Mouse (Mus musculus) forebrain, embryonic 14.5 days (tissue): ENCODE measurements around the gene Chaf1a. TPM values are rescaled to one million over a fixed set of nuclear protein-coding genes. Genes with fewer than 3 reads are reported as not detected.

Source experiments
- ATAC-seq: fragments of 200-750 bp; cut with Nextera tagmentation; 2 replicates; pipeline ENCODE4 v1.8.0; 2017; ENCODE audit warnings: mild to moderate bottlenecking, moderate library complexity
- DNase-seq: peaks from one replicate; pipeline ENCODE4 v3.0.0-alpha.2; 2015; ENCODE audit warnings: low spot score
- H3K27ac ChIP-seq: fragments of 300-500 bp; sonication (generic); 2 replicates; pipeline ENCODE4 v1.5.1; 2014; ENCODE audit warnings: low read depth, mild to moderate bottlenecking, control low read depth, low read length, moderate library complexity
- H3K27me3 ChIP-seq: fragments of 300-500 bp; sonication (generic); replicated peaks from 2 replicates; pipeline ENCODE4 v1.6.1; 2014; ENCODE audit warnings: low read length, control low read depth, mixed read lengths; ENCODE audit not compliant: control insufficient read depth, insufficient read depth
- H3K36me3 ChIP-seq: fragments of 300-500 bp; sonication (generic); 2 replicates; pipeline ENCODE4 v1.6.1; 2014; ENCODE audit warnings: low read length, control low read depth; ENCODE audit not compliant: control insufficient read depth, insufficient read depth
- H3K4me1 ChIP-seq: fragments of 300-500 bp; sonication (generic); 2 replicates; pipeline ENCODE4 v1.6.1; 2014; ENCODE audit warnings: antibody characterized with exemption, low read length, control low read depth; ENCODE audit not compliant: control insufficient read depth, insufficient read depth
- H3K4me2 ChIP-seq: fragments of 300-500 bp; sonication (generic); 2 replicates; pipeline ENCODE4 v1.6.1; 2014; ENCODE audit warnings: mild to moderate bottlenecking, control low read depth, low read length
- H3K4me3 ChIP-seq: fragments of 300-500 bp; sonication (generic); 2 replicates; pipeline ENCODE4 v1.5.1; 2014; ENCODE audit warnings: low read depth, low read length, control low read depth
- H3K9ac ChIP-seq: fragments of 300-500 bp; sonication (generic); 2 replicates; pipeline ENCODE4 v1.6.1; 2014; ENCODE audit warnings: mild to moderate bottlenecking, low read length, control low read depth, moderate library complexity
- H3K9me3 ChIP-seq: fragments of 300-500 bp; sonication (generic); replicated peaks from 2 replicates; pipeline ENCODE4 v1.6.1; 2016; ENCODE audit warnings: low read length, control low read depth, mixed read lengths; ENCODE audit not compliant: control insufficient read depth
- WGBS: fragments of 180-500 bp; shearing (Covaris S2); extraction: QIAGEN DNeasy Blood & Tissue Kit; methylation state at CpG from one replicate; pipeline ENCODE4 v1.1.7; 2014; 5-methylcytosine and 5-hydroxymethylcytosine counted together
- polyA plus RNA-seq: library from polyadenylated mRNA; unstranded; fragments of >200 nt; fragmentation: Nextera tagmentation; extraction: Ambion mirVana; gene quantifications from 2 replicates; pipeline ENCODE4 v1.2.1, GENCODE M21; 2014

The Chaf1a gene
- polyA plus RNA-seq, 1 experiment from 2014 or later: 6.9 TPM

DNA sequence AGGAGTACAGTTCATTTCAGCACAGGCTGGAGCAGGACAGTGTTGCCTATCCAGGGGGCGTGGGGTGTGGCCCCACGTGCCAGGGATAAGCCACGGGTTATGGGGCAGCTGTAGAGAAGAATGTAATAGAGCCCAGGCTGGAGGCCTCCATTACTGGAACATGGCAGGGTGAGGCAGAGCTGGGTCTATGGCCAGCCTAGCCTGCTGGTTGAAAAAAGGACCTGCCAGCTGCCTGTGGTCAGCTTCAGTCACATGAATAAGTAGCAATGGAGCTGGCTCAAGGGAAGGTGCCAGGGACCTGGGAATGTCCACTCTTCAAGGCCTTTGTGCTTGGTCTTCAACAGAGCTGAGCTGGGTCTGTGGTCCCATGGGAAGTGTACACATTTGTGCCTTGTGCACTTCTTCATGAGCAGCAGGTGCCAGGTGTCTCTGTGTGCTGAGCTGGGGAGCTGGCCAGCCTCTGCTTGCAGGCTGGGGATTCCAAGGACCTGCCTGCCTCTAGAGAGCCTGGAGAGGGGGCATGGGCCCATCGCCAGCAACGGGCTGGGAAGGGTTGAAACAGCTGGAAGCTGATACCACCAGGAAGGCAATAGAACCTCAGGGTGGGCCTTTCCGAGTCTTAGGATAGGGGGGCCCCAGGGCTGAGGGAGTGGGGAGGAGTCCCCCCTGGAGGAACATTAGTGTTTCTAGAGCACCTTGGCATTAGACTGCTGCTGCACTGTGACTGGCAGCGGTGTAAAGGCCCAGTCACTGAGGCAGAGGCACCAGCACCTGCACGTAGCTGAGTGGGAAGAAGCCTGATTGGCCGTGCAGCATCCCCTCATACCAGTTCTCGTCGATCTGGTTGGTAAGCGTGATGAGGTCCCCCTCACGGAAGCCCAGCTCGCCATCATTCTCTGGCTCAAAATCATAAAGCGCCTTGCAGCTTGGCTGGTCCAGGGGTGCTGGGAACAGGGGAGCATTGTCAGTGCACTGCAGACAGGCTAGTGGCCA lies 23.1 kb upstream of the Chaf1a start:
- H3K36me3 ChIP-seq: peaks cover 79% of the 10 kb centered on the region
- 85% methylated on average over 15 of the region's 15 CpGs for WGBS
- no peak for ATAC-seq
- H3K4me1 ChIP-seq: no peaks in the 10 kb centered on the region
- no peaks in the 10 kb centered on the region for H3K9me3 ChIP-seq
- no peaks in the 10 kb centered on the region for H3K27me3 ChIP-seq
- H3K4me2 ChIP-seq: no peak overlapping the region
- H3K9ac ChIP-seq: no peak overlapping the region
- H3K4me3 ChIP-seq: no peak overlapping the region
- H3K27ac ChIP-seq: no peak overlapping the region
- DNase-seq: no peak

DNA sequence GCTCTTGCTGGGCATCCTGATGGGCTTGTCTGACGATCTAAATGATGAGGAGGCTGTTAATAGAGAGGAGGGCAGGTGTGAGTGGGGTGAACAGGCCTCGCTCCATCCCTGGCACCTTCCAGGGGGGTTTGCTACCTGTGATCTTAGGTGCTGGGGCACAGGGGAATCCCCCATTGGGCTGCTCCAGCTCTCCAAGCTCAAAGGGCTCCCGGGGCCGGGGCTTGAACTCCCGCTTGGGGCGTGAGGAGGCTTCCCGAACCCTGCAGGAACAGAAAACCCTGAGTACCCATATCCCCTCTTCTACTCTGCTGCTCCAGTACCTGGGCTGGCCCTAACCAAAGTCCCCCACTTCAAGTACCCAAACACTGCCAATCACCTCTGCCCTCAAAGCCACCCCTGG lies 22.4 kb upstream of the Chaf1a start:
- DNase-seq (no peak), ATAC-seq (no peak)
- no peaks in the 10 kb centered on the region for H3K4me1 ChIP-seq
- H3K9ac ChIP-seq: no peak overlapping the region
- H3K27me3 ChIP-seq: no peaks in the 10 kb centered on the region
- no peak overlapping the region for H3K27ac ChIP-seq
- no peaks in the 10 kb centered on the region for H3K9me3 ChIP-seq
- WGBS: 92% methylated on average over 7 of the region's 7 CpGs
- H3K36me3 ChIP-seq: peaks cover 73% of the 10 kb centered on the region
- H3K4me3 ChIP-seq: no peak overlapping the region
- no peak overlapping the region for H3K4me2 ChIP-seq

DNA sequence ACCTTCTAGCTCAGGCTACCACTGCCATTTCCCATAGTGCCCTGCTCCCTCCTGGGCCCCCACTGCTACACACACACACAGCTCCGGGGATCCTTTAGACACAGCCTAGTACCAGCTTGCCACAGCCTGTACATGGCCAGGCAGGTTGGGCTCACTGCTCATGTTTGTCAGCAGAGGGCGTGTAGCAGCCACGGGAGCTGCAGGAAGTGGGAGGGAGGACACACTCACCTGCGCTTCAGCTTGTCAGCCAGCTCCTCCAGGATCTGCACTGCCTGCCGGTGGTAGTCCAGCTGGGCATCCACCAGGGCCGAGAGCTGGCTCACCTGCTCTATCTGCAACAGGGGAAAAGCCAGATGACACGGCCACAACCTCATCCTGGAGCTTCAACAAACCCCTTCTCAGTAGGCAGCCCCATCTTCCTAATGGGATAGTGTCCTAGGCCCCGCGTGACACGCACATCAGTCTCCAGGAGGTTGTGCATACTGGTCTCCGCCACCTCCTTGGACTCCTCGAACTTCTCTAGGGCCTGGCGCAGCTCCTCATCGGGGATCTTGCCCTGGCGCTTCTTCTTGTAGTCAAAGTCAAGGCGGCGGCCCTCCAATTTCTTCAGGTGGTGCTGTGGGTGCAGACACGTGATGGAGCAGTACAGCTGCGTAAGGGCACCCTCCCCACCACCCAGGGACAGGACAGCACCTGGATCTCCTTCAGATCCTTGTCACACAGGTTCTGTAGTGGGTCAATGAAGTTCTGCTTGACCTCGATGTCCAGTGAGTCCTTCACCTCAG lies 21.7 kb upstream of the Chaf1a start:
- Histone ChIP-seq H3K9me3 (no peaks in the 10 kb centered on the region), H3K27me3 (no peaks in the 10 kb centered on the region), H3K36me3 (peaks cover 67% of the 10 kb centered on the region), H3K4me3 (no peak overlapping the region), H3K4me2 (no peak overlapping the region), H3K9ac (no peak overlapping the region), H3K4me1 (no peaks in the 10 kb centered on the region), H3K27ac (no peak overlapping the region)
- DNase-seq (peak; percentile 36), ATAC-seq (peak; percentile 27; the same call in 1 of the 2 replicates)
- 77% methylated on average over 20 of the region's 20 CpGs for WGBS

DNA sequence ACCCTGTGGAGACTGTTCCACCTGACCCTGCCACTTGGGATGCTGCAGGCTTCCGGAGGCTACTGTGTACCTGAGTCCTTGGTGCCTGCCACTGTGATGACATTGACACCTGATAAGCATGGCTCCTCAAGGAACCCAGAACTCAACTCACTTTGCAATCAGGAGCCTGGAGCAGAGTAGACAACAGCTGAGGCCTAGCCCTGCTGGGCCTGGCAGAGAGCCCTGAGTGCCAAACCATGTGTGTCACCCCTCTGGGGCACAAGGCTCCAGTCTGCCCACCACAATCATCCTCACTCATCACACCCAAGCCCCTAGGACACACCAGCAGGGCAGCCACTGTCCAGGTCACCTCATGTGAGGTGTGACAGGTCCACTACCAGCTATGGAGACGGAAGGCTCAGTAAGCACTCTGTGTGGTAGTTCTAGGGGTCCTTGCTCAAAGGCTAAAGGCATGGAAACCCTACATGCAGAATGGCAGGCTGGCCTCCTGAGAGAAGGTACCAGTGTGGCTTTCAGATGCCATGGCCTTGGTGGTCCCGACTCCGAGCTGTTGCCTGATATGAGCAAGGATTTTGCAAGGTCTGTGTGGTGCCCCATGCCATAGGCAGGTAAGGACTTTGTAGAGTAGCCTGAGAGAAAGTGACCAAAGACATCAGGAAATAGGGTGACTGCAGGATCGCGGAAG lies 19.7 kb upstream of the Chaf1a start:
- ATAC-seq: no peak
- H3K36me3 ChIP-seq: peaks cover 50% of the 10 kb centered on the region
- H3K27ac ChIP-seq: no peak overlapping the region; the same call in 1 of the 2 replicates

DNA sequence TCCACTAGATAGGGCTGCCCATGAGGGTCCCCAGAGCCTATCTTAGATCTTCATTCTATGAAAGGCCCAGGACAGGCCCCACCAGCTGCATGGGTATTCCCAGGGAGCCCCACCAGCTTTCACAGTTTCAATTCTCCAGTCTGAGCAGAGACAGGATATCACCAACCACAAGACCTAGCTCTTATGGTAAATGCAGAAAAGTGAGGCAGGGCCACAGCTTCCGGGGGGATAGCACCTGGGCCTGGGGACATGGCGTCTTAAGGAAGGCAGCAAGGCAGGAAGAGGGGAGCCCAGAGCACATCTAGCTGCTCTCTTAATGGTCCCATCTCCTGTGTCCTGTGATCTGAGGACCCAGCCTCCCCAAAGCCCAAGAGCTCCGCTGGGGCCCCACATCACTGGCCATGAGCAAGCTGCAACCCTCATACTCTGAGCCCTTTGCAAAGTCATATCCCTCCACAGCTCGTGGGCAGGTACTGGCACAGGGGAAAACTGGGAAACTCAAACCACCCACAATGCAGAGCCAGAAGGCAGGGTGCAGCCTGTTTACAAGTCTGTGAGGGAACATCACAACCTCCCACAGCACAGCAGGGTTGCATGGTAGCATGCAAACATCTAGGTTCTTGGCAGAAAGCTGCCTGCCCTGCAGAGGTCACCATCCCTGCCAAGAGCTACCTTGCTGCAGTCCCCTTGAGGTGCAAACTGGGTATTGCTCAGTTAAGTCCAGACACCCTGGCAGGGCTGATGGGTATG lies 18.9 kb upstream of the Chaf1a start:
- Histone ChIP-seq H3K4me3 (no peak overlapping the region), H3K4me1 (no peaks in the 10 kb centered on the region), H3K4me2 (no peak overlapping the region), H3K9me3 (no peaks in the 10 kb centered on the region), H3K9ac (no peak overlapping the region), H3K27ac (no peak overlapping the region; the same call in 1 of the 2 replicates), H3K36me3 (peaks cover 42% of the 10 kb centered on the region), H3K27me3 (no peaks in the 10 kb centered on the region)
- ATAC-seq: no peak
- WGBS: 93% methylated on average over 4 of the region's 4 CpGs
- no peak for DNase-seq

More for the DNA sequence above, 19.7 kb upstream of the Chaf1a start:
- 95% methylated on average over 6 of the region's 6 CpGs for WGBS
- Histone ChIP-seq H3K9ac (no peak overlapping the region), H3K4me1 (no peaks in the 10 kb centered on the region), H3K27me3 (no peaks in the 10 kb centered on the region), H3K9me3 (no peaks in the 10 kb centered on the region), H3K4me2 (no peak overlapping the region), H3K4me3 (no peak overlapping the region)
- DNase-seq: no peak

DNA sequence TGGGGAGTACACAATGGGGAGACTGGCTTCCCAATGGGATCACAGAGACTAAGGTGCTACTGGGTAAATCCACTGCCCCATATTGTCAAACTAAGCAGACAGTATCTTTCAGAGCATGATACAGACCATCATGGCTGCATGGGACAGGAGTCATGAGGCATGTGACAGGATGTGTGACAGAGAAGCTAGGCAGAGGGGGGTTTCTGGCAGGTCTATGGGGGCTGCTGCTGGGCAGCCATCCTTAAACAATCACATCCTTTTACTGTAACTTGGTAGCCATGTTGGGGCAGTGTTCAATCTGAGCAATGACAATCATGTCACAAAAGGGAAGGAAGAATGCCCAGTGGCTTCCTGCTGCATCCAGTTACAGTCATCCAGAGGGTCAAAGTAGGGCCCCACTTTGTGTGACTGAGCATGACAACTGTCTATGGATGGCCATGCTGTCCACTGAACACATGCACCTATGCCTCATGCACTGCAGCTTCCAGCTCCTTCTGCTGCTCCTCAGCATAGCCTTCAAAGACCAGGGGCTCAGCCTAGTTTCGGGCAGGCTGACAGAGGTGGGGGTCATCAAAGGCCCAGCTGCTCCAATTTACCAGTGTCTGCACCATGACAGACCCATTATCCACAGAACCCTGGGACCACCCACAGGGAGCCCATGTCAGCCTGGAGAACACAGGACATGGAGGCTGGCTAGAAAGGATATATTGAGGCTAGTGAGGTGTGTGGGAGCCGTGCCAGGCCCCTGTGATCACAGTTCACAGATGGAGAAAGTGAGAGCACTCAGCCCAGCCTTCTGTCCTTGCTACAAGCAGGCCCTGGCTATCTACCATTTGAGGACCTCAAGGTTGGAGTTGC lies 17.9 kb upstream of the Chaf1a start:
- Histone ChIP-seq H3K9ac (no peak overlapping the region), H3K27me3 (no peaks in the 10 kb centered on the region), H3K36me3 (peaks cover 32% of the 10 kb centered on the region), H3K4me2 (no peak overlapping the region), H3K4me1 (no peaks in the 10 kb centered on the region), H3K4me3 (no peak overlapping the region), H3K9me3 (no peaks in the 10 kb centered on the region), H3K27ac (0 out of 2 replicates have a peak overlapping the region, but pooled peaks have one; percentile 10)
- DNase-seq (no peak), ATAC-seq (no peak)
- 64% methylated on average over 2 of the region's 2 CpGs for WGBS

DNA sequence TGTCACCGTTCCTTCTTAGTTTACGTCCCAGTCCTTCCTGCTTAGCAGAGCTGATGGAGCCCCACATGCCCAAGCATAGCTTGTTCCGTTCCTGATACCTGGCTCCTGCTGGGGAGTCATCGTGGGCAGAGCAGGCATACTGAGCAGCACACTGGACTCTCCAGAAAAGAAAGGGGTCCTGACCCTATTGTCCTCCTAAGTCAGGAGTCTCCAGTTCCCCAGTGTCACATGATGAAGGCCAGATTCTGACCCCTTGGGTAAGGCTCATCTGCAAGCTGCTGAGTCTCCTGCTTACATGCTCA lies 17.3 kb upstream of the Chaf1a start:
- 87% methylated on average over 4 of the region's 4 CpGs for WGBS
- ATAC-seq (no peak), DNase-seq (no peak)
- Histone ChIP-seq H3K9me3 (no peaks in the 10 kb centered on the region), H3K4me1 (no peaks in the 10 kb centered on the region), H3K27me3 (no peaks in the 10 kb centered on the region), H3K36me3 (peaks cover 26% of the 10 kb centered on the region), H3K27ac (no peak overlapping the region), H3K4me3 (no peak overlapping the region), H3K4me2 (no peak overlapping the region), H3K9ac (no peak overlapping the region)
